Mouse (Mus musculus) T-cell, adult 2 months (primary cell): Measurements from ENCODE around the gene Tsen54.

Experiments used
- DNase-seq: peaks from one replicate; pipeline ENCODE4 v3.0.0; 2022; ENCODE audit warnings: low spot score

The Tsen54 gene

DNA sequence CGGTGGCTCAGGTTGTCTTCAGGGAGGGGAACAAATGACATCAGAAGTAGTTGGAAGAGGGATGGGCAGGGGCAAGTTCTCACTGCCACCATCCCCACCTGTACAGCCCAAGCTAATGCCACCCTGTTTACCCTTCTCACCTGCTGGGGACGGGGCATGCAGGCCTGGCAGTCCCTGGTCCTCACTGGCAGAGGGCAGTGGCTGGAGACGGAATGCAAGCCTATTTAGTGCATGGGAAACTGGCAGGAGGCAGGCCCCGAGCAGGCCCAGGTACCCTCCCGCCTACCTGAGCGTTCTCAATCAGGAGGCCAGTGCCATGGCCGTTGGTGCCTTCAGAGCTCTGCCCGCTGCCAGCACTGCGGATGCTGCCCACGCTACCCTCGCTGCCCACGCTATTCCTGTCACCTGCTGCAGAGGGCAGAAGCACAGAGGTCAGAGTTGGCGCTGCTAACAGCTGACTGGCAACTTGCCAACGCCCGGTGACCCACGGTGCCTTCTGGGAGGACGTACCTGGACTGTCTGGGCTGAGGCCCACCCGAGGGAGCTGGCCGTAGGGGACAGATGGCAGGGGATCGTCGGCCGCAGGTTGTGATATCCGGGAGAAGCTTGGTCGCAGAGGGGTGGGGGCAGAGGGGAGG lies 11.3 kb upstream of the Tsen54 start:
- no peak for DNase-seq

DNA sequence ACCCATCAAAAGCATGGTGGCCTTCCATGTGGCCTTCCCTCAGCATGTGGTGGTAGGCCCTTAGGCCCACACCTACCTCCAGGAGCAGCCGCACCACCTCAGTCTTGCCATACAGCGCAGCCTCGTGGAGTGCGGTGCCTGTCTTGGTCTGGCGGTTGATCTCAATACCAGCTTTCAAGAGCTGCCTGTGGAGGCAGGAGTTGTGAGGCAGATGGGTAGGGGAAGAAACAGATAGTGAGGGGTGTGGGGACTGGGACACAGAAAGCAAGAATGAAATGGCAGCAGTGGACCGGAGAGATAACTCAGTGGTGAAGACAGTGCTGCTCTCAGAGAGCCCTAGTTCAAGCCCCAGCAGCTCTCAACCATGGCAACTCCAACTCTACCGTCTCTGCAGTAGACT lies 9.5 kb upstream of the Tsen54 start:
- DNase-seq, result no peak

DNA sequence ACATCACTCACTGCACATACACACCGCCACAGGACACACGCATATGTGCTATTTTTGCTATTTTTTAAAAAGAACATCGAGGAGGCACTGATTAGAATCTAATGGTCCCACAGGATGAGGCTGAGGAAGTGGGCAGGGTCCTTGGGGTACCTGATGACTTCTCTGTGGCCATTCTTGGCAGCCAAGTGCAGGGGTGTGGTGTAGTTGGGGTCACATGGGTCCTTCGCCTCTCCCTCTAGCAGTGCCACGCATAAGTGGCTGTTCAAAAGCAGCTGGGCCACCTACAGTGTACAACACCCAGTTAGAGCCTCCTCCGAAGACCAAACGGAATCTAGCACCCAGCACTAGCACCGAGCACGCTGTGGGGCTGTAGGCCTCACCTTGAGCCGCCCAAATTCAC lies 8.4 kb upstream of the Tsen54 start:
- no peak for DNase-seq

DNA sequence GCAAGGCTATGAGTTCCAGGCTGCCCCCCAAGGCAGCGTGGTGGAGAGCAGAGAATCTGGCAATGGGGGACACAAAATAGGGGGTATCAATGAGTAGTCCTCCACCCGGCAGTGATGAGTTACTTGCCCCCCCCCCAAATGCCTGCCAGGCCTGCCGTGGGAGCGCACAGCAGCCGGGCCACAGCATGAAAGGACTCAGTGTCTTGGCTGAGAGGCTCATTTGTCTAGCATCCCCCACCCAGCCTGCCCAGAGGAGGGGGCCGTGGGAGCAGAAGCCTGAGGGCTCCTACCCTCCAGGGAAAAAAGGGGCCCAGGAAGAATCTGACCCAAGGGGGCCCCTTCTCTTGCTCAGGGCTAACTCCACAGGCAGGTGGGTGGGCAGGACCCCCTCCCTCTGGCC lies 7.2 kb upstream of the Tsen54 start:
- DNase-seq, result no peak

DNA sequence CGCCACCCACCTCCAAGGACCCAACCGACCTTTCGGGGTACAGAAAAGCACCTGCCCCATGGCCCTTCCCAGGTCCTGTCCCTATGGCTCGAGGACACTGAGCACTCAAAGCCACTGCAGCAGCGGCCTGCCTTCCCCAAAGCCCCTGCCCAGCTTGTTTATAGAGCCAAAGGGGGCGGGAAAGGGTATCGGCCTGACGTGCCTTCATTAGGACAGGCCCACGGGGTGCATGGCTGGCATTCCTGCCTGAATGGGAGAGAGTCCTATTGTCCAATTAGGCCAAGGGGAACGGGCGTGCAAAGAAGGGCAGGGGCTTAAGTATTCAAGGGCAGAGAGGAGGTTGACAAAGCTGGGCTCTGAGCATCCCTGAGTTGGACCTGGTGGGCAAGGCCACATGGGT lies 6.6 kb upstream of the Tsen54 start:
- no peak for DNase-seq

DNA sequence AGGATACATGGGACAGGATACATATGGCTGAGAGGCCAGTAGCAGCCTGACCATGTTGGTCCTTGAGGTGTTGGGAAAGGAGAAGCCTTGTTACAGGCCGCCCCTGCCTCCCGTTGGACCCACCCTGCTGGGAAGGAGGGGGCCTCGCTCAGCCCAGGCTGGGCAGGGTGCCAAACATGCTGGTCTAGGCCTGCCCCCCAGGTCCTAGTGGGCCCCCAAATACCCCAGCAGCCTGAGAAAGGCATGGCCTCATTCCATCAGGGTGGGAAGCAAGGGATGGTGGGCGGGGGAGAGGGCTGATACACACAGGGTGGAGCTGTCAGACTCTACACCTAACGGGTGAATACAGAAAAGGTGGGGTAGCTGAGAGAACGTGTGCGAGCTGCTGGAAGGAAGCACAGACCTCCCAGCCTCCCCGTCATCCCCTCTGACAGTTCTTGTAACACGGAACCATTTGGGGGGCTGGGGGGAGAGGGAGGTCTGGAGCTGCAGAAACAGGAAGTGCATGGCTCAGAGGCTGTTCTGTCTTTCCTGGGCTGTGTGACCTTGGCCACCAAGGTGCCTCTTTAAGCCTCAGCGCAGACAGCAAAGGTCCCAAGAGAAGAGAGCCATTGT lies 5.7 kb upstream of the Tsen54 start:
- DNase-seq, result no peak

DNA sequence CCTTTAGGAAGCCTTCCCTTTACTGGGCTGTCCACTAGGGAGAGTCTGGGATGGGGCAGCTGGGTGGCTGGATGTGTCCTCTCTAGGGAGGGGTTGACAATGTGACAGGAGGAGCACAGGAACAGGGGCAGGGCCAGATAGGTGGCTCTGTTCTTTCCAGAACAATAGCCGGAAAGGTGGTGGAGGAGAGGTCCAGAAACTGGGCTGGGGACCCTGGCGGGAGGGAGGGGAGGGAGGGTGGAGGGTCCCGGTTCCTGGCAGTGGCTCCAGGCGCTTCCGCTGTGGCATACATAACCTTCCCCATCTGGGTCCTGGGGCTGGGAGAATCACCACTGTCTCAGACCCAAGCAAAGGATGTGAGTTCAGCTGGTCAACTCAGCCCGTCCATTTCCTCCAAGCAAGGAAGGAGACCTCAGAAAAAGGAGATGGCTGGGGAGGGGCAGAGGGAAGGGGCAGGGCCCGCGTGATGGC lies 5.2 kb upstream of the Tsen54 start:
- no peak for DNase-seq

DNA sequence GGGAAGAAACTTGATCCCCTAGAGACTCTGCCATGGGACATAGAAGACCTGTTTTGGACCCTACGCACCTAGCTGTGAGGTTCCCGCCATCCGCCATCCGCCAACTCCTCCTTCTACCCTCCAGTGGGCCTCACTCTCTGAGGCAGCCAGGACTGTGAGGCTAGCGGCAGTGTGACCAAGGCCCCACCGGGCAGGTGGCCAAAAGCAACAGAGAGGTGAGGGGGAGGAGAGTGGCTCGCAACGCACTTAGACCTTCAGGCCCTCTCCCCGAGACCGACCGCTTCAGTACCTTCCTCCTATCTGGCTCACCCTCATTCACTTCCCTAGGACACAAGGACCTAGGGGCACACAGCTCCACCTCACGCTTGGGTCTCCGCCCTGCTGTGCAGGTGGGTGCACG lies 4.1 kb upstream of the Tsen54 start:
- DNase-seq, result no peak

DNA sequence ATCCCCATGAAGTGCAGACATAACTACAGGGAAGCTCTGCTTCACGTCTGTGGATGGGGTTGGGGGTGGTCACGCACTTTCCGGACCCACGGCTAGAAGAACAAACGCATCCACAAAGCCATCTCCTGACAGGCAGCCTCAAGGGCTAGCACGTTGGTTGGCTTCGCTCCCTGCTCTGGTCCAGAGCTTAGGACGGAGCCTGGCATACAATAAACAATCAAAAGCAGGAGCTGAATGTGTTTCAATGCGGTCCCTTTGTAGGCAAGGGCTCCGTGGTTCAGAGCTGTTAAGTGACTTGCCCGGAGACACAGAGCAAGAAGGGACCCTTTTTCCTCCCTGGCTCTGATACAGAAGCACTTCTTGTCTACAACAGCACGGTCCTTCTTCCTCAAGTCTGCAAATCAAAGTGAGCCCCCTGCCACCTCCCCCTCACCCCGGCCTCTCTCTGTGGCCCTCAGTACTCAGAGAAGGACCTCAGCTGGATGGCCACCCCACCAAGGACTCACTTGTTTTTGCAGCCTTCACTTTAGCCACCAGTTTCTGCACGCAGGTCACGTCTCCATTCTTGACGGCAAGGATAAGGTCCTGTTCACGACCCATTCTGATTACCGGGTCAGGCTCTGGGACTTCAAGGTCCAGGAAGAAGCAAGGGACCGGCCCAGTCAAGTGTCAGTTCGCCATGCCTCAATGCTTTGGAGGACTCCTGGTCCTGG lies 3.0 kb upstream of the Tsen54 start:
- DNase-seq, result no peak

DNA sequence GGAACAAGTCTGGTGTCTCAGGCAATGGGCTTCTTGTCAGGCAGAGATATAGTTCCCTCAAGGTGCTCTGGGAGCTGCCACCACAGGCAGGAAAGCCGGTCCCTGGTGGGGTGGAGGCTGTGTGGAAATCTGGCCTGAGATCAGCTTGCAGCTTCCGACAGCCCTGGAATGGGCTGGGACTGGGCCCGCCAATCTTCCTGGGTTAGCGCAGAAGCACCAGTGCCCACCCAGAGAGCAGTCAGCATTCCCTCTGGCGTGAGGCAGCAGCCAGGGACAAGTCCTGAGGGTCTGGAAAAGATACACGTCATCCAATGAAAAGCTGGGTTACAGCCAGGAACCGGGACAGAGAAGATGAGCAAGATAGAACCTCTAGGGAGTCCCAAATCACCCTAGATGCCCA lies 2.4 kb upstream of the Tsen54 start:
- DNase-seq, result no peak

DNA sequence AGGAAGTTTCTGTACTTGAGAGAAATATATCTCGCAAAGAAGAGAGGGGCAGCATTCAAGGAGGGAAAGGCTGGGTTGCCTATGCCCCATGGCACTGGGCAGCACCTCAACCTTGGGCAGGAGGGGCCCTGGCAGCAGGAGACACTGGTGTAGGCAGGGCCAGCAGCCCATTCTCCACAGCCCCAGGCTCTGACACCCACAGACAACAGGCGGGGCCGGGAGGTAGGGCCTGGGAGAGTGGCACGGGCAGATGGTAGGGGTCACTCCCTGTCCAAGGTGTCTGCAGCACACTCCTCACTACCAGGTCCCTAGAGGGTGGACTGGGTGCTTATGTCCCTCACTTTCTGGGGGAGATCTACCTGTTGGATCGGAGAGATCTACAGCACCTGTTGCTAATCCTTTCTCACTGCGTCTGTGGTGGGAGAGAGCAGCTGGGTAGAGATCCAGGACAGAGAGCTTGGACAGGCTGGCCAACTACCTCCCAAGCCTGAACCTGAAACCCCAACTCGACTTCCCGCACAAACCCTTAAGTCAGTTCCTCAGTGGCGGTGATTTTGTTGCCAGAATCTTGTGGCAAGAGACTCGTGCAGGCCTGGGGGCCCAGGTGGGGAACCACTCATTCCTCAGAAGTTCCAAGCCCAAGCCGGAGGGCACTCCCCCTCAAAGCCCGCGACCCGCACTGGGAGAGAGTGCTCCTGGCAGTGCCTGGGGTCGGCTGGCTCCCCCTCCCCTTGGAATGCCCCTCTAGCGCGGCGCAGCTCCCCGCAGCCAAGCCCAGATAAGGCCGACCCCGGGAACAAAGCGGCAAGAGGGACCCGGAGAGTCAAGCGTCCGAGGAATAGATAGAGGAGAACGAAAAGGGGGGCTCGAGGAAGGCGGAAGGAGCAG lies 1.7 kb upstream of the Tsen54 start:
- peak; percentile 2 for DNase-seq

DNA sequence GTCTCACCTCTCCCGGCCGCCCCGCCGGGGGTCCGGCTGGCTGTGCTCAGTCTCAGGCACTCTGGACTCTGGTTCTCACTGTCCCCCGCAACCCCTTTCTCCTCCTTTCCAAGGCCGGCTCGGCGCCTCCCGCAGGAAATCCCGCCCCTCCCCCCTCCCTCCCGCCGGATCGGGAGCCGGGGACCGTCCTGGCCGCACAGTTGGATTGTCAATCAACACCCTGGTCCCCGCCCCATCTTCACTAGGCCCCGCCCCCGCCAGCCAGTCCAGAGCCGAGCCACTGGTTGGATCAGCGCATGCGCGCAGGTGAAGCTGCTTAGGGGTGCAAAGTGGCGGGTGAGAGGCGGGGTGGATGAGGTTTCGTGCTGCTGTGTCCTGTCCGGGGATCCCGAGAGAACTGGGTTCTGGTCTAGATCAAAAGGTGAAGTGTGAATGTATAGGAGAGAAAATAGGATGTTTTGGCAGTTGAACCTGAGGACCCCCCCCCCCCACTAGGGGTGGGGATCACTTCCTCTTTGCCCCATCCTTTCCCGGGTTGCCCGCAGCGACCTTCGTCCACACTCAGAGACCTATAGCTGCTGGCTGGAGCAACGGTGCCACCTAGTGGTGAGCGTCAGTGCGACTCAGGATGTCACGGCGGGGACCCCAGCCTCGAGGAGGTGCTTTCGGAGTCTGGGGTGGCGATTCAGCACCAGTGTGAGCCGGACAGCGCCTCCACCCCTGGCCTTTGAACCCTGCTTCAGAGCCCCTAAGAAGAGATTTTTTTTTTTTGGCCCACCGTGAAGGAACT lies 822 bp upstream of the Tsen54 start, which contains the start of gene Caskin2:
Gene Caskin2, minus strand, starts transcription at position 133 of the 790 bp plus-strand sequence.
- peak; percentile 91 for DNase-seq

DNA sequence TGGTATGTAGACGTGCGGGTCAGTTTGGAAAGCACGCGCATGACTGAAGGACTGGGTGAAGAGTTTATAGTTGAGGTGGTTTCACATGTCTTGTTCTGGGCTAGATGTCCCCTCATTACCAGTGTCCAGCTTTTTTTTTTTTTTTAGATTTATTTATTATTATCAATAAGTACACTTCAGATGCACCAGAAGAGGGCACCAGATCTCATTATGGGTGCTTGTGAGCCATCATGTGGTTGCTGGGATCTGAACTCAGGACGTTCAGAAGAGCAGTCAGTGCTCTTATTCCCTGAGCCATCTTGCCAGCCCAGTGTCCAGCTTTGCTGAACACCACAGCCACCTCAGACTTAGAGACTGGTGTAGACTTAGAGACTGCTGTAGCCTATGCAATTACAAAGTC lies 2.8 kb downstream of the Tsen54 start:
- DNase-seq, result no peak

DNA sequence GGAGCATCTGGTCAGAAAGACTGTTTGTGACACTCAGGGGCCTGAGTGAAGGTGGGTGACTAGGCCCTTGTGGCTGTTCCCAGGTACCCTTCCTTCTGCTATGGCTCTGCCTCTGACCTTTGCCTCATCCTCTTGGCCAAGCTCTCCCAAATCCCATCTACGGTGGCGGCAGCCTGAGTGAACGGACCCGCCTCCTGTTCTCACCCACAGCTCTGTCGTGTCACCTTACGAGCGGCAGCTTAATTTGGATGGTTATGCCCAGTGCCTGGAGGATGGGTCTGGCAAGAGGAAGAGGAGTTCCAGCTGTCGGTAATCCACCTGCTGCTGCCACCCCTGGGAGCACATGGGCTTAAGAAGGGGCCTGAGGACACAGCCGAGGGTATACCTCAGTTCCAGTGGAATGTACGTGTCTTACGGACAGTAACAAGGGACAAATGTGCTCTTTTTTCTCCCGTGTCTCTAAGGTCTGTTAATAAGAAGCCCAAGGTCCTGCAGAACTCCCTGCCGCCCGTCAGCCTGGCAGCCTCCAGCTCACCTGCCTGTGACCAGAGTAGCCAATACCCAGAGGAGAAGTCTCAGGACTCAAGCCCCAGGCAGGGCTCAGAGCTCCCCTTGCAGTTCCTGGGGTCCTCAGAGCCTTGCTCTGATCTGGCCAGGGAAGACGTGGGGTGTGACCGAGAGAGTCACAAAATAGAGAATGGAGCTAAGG lies 5.5 kb downstream of the Tsen54 start:
- DNase-seq, result no peak

DNA sequence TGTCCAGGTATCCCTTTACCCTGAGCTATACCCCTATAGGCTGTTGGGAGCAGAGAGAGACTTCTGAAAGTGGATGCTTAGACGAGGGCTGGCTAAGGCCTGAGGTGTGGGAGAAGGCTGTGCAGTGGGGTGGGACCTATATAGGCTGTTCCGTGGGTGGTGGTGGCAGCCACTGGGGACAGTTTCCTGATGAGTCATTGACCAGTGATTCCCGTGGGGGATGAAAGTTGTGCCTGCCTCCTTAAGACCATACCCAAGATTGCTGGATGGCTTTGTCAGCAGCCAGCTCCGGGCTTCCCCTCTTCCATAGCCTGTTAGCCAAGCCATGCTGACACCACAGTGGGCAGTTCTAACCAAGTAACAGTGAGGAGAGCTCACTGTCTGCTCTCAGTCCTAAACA lies 6.5 kb downstream of the Tsen54 start:
- no peak for DNase-seq

DNA sequence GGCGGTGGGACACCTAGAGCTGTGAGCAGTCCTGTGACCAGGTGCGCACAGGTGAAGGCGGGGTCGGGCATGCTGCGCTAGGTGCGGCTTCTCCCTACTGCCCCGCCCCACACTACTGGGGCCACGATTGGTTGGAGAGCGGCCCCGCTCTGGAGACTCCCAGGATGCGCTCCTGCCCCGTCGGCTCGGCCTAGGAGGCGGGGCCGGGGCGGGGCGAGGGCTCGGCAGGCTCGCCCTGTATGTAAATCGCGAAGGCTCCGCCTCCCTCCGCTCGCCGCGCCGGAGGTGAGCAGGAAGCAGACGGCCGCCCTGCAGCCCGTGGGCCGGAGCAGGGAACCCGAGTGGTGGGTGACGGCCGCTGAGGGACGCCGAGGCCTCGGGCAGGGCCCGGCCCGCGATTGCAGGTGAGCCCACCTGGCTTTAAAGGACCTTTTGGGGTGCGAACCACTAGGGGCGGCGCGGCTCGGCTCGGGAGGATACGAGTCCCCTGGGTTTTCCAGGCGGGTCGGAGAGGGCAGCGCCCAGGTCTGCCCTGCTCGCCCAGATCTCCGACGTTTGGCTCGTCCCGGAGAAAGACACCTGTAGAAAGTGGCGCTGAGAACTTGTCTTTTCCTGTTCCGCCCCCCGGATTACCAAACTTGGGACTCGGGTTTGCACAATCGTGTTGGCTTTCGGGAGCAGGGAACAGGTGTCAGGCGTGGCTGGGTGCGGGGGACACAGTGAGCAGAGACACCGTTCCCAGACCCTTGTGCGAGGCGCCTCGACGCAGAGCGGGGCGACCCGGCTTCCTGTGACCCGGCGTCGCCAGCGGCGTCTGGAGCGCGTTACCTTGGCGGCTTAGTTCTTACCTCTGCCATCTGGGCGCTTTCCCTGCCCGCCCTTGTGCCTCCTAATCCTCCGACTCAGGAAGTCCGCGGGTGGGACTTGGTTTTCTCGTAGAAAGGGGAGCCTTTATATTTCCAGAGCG lies 9.5 kb downstream of the Tsen54 start, which contains the start of gene Llgl2:
Gene Llgl2, plus strand, starts transcription at position 276 of the 967 bp plus-strand sequence.
- peak; percentile 81 for DNase-seq

DNA sequence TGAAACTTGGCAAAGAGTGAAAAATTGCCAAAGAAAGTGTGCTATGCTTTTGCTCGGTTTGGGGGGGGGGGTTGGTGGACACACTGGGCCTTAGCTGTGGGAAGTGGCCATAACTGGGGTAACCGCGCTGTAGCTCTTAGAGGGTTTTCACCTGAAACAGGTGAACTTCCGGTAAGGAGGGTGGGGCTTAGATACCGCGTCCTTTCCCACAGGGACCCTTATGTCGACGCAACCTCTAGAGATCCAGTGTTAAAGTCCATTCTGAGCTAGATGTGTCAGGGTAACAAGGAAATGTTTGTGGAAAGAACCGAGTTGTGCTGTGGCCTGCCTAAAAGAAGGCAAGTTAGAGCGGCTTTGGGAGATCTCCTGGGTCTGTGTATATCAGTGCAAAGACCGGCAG lies 10.3 kb downstream of the Tsen54 start:
- DNase-seq, result no peak

DNA sequence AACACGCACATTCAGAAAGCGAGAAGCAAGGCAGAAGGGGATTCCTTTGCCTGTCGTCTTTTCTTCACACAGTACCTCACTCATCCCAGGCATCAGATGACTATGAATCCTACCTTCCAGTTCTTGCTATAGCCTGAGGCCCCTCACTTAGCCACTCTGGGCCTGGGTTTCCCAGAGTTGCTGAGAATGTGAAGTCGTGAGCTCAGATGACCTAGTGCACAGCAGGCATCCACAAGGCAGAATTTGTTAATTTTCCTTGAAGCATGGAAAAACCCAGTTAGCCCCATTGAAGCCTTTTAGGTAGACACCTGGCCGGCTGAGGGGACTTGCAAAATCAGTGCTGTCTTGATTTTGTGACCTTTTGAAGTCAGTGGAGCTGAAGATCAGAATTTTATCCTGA lies 12.0 kb downstream of the Tsen54 start:
- DNase-seq, result no peak

DNA sequence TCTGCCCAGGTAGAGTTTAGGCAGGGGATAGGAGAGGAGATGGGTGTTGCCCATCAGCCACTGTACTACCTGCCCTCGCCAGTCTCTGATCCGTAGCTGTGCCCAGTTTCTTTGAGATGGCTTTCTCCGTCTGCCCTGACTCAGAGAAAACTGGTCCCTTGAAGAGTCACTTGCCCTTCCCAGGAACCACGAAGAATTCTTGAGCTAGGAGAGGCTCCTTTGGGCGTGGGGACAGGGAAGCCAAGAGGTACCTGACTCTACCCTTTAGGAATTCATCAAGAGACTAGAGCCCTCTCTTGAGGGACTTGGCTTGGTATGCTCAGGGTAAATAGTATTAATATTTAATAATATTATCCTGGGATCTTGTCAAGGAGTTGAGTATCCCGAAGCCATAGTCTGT lies 13.1 kb downstream of the Tsen54 start:
- no peak for DNase-seq

DNA sequence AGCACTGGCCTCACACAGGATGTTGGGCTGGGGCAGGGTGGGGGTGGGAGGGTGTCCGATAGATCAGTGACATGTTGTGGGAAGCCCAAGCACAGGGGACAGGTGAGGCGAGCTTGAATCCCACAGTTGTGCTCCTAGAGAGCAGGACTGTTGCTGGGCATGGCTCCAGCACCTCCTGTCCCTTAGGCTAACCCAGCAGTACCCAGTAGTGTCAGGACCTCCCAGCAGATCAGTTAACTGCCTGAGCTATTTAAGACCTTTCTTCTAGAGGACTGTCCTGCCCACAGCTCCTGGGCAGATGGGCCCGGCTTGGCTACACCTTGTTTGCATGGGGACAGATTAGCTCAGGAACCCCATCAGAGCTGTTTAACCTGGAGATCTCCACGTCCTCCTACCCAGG lies 14.5 kb downstream of the Tsen54 start:
- DNase-seq, result no peak
